Mouse (Mus musculus): ENCODE measurements at regions not wholly inside any gene's neighbourhood (a gene's known extent, or its start where the extent isn't known, plus 50 kb on each side); places are given as distances from the start of the nearest gene placed in this dataset.

- H3K27ac ChIP-seq, result no peak overlapping the region
- H3K27me3 ChIP-seq, result no peaks in the 10 kb centered on the region
- H3K9ac ChIP-seq, result no peak overlapping the region
- H3K4me1 ChIP-seq (replicated peaks), result 0 out of 2 replicates have a peak, but pooled peaks cover 5% of the 10 kb centered on the region
- H3K36me3 ChIP-seq, result no peaks in the 10 kb centered on the region
- H3K9me3 ChIP-seq, result no peaks in the 10 kb centered on the region
- no peak overlapping the region for H3K4me2 ChIP-seq
- WGBS, result 80% methylated on average over 14 of the region's 14 CpGs
- no peak for ATAC-seq (ENCODE audit: low FRiP score)
- no peak overlapping the region for H3K4me3 ChIP-seq
Observed at GRCm38 (mm10) chr13:69242544-69243296, 243.4 kb upstream of the Adcy2 start.

DNA sequence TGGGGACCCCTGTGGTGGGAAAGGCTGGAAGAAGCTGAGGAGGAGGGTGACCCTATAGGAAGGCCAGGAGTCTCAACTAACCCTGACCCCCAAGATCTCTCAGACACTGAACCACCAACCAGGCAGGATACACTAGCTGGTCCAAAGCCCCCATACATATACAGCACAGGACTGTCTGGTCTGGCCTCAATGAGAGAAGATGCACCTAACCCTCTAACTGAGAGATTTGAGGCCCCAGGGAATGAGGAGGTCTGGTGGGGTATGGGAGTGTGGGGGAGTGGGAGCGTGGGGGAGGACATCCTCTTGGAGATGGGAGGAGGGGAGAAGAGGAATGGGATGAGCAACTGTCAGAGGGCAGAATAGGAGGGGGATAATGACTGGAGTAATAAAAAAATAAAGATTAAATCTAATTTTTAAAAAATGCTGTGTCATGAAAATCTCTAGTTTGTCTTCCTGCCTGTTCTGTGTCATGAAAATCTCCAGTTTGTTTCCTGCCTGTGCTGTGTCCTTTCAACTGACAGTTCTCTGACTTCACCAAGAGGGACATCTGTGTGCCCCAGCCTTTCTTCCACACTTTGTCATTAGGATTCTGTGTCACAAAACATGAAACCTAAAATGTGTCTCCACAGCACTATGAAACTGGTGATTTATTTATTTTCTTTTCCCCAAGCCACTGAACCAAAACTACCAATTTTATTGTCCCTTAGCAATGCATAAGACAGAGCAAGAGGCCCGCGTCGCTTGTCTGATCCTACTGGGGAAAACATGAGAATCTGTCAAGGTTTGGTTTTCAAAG lies 251.2 kb upstream of the Adcy2 start:
- H3K9me3 ChIP-seq, result no peaks in the 10 kb centered on the region; the same call in 1 of the 2 replicates
- 79% methylated on average over 4 of the region's 4 CpGs for whole genome bisulfite sequencing
- peak overlapping the region; percentile 62; the same call in 1 of the 2 replicates for H3K27ac ChIP-seq
- no peak overlapping the region for H3K9ac ChIP-seq
- H3K4me3 ChIP-seq, result no peak overlapping the region
- H3K4me1 ChIP-seq (replicated peaks), result peaks cover 15% of the 10 kb centered on the region
- no peak for ATAC-seq (ENCODE audit: low FRiP score)
- H3K4me2 ChIP-seq, result no peak overlapping the region
- H3K27me3 ChIP-seq, result no peaks in the 10 kb centered on the region
- no peaks in the 10 kb centered on the region for H3K36me3 ChIP-seq

DNA sequence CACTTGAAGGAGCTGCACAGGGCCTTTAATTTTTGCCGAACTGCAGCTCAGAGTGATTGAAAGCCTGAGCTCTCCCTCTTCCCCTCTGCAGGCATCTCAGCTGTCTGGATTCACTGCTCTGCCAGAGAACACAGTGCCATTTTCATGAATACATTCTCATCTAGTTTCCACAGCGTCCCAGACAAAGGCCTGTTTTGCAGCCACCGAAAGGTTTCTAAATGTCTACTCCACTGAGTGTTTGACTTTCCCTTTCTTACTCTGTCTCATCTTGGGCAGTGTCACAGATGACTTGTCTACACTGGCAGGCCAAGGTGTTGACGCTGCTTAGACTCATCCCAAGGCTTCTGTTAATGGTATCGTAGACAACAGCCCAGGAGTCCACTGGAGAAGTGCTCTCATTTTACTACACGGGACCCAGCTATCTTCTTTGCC lies 251.8 kb upstream of the Adcy2 start:
- Histone ChIP-seq H3K36me3 (no peaks in the 10 kb centered on the region), H3K4me2 (no peak overlapping the region), H3K27ac (peak overlapping the region; percentile 62), H3K9ac (no peak overlapping the region), H3K4me3 (no peak overlapping the region), H3K4me1 (replicated peaks) (peaks cover 15% of the 10 kb centered on the region), H3K9me3 (peaks cover 3% of the 10 kb centered on the region), H3K27me3 (no peaks in the 10 kb centered on the region)
- ATAC-seq (ENCODE audit: low FRiP score), result no peak
- 64% methylated on average over 6 of the region's 6 CpGs for WGBS

GRCm38 (mm10) chr13:69252335-69252734 lies 253.0 kb upstream of the Adcy2 start:
- Histone ChIP-seq H3K36me3 (no peaks in the 10 kb centered on the region), H3K27me3 (no peaks in the 10 kb centered on the region), H3K27ac (peak overlapping the region; percentile 52), H3K9ac (no peak overlapping the region), H3K4me2 (no peak overlapping the region), H3K9me3 (peaks cover 3% of the 10 kb centered on the region), H3K4me3 (no peak overlapping the region), H3K4me1 (replicated peaks) (peaks cover 15% of the 10 kb centered on the region)
- ATAC-seq (ENCODE audit: low FRiP score), result peak; percentile 75
- WGBS, result 57% methylated on average over 10 of the region's 10 CpGs

DNA sequence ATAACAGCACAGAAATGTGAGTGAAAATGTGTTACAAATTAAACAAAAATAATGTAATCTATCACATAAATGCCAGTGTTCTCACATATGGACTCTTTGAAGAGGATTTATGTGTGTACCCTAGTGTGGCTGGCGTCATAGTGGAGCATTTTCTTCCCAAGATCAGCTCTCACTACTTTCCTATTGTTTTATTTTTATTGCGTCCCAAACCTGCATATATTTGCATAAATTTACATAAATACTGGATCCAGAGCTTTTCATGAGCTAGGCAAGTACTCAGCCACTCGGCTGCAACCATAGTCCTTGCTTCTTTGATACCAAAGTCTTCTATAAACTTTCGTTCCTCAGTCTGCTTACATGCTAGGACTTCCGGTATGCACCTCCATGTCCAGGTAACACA lies 261.1 kb upstream of the Adcy2 start:
- Histone ChIP-seq H3K9me3 (peaks cover 3% of the 10 kb centered on the region), H3K27ac (0 out of 2 replicates have a peak overlapping the region, but pooled peaks have one; percentile 23), H3K36me3 (no peaks in the 10 kb centered on the region), H3K4me3 (no peak overlapping the region), H3K27me3 (no peaks in the 10 kb centered on the region), H3K4me2 (no peak overlapping the region), H3K4me1 (replicated peaks) (peaks cover 14% of the 10 kb centered on the region), H3K9ac (no peak overlapping the region)
- peak; percentile 34; the same call in 1 of the 2 replicates for ATAC-seq (ENCODE audit: low FRiP score)
- WGBS, result 39% methylated on average over 5 of the region's 5 CpGs

- Histone ChIP-seq H3K4me2 (no peak overlapping the region), H3K27me3 (no peaks in the 10 kb centered on the region), H3K27ac (peak overlapping the region; percentile 23; the same call in 1 of the 2 replicates), H3K9me3 (peaks cover 1% of the 10 kb centered on the region; the same call in 1 of the 2 replicates), H3K9ac (no peak overlapping the region), H3K36me3 (no peaks in the 10 kb centered on the region), H3K4me1 (replicated peaks) (peaks cover 14% of the 10 kb centered on the region), H3K4me3 (no peak overlapping the region)
- ATAC-seq (ENCODE audit: low FRiP score), result no peak
- 37% methylated on average over 4 of the region's 4 CpGs for WGBS
Observed at GRCm38 (mm10) chr13:69260972-69261371, 261.6 kb upstream of the Adcy2 start.

DNA sequence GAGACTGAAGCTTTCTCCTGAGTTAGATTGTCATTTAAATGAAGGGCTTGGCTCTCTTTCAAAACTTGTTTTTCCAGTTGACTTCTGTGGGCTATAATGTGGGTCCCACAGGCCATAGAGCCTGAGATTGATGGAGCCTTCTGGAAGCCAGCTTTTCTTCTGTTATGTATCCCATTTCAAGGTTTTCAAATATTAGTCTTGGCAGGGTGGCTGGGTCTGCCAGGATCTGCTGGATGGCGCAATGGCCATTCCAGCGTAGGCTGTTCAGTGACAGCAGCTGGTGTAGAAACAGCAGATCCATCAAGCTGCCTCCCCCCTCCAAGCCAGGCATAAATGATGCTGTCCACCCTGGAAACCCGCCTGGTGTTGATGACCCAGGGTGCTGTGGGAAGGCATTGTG lies 264.4 kb upstream of the Adcy2 start:
- no peaks in the 10 kb centered on the region for H3K36me3 ChIP-seq
- ATAC-seq (ENCODE audit: low FRiP score), result peak; percentile 81
- H3K4me3 ChIP-seq, result no peak overlapping the region
- no peaks in the 10 kb centered on the region for H3K27me3 ChIP-seq
- no peak overlapping the region for H3K4me2 ChIP-seq
- no peak overlapping the region for H3K9ac ChIP-seq
- H3K9me3 ChIP-seq, result no peaks in the 10 kb centered on the region
- 49% methylated on average over 3 of the region's 3 CpGs for WGBS
- peaks cover 14% of the 10 kb centered on the region for H3K4me1 ChIP-seq (replicated peaks)
- 0 out of 2 replicates have a peak overlapping the region, but pooled peaks have one; percentile 18 for H3K27ac ChIP-seq

DNA sequence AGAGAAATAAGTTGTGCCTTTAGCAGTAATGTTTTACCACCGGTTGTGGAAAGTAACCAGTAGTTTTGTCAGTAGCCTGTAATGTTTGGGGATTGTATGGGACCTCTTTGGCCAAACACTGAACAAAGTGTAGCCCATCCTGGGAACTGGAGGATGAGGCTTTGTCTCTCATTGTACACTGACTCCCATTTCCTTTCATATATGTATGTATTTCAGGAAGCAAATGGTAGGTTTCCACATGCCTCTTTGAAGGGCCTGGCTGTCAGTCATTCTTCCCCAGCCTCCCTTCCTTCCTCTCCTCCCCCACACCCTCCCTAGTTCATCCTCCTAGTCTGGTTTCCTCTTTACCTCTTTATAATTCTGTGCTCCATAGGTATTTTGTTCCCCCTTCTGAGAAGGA lies 266.7 kb upstream of the Adcy2 start:
- Histone ChIP-seq H3K36me3 (no peaks in the 10 kb centered on the region), H3K4me3 (no peak overlapping the region), H3K27me3 (no peaks in the 10 kb centered on the region), H3K9ac (no peak overlapping the region), H3K4me2 (no peak overlapping the region), H3K27ac (no peak overlapping the region), H3K4me1 (replicated peaks) (peaks cover 8% of the 10 kb centered on the region), H3K9me3 (no peaks in the 10 kb centered on the region)
- 79% methylated on average over 1 of the region's 1 CpGs for WGBS
- ATAC-seq (ENCODE audit: low FRiP score), result no peak

DNA sequence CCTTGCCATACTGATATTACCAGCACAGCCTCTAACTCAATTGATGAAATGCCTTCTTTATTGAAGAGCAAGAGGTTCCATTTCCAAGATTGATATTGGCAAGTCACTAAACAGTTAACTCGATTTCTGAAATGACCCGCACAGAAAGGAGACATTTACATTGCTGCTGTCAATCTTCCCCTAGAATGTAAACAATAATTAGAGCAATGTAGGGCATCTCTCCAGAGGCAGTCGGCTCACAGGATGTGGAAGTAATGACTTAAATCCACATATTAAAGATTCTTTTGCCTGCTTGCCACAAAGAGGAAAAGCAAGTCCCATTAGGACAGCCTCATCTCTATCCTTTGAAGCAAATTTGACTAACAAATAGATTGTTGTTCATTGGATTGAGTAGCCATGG lies 261.0 kb upstream of the Nsun2 start:
- Histone ChIP-seq H3K4me2 (no peak overlapping the region), H3K27me3 (no peaks in the 10 kb centered on the region), H3K27ac (no peak overlapping the region), H3K9me3 (no peaks in the 10 kb centered on the region; the same call in 1 of the 2 replicates), H3K36me3 (no peaks in the 10 kb centered on the region), H3K4me1 (replicated peaks) (no peaks in the 10 kb centered on the region), H3K4me3 (no peak overlapping the region), H3K9ac (no peak overlapping the region)
- WGBS, result 41% methylated on average over 3 of the region's 3 CpGs
- no peak for ATAC-seq (ENCODE audit: low FRiP score)

GRCm38 (mm10) chr13:69279647-69280046 lies 253.9 kb upstream of the Nsun2 start:
- Histone ChIP-seq H3K27me3 (no peaks in the 10 kb centered on the region), H3K4me2 (no peak overlapping the region), H3K4me3 (no peak overlapping the region), H3K9me3 (no peaks in the 10 kb centered on the region; the same call in 1 of the 2 replicates), H3K36me3 (no peaks in the 10 kb centered on the region), H3K4me1 (replicated peaks) (no peaks in the 10 kb centered on the region; the same call in 1 of the 2 replicates), H3K9ac (no peak overlapping the region), H3K27ac (no peak overlapping the region)
- no peak for ATAC-seq (ENCODE audit: low FRiP score)
- 82% methylated on average over 8 of the region's 8 CpGs for WGBS

- ATAC-seq (ENCODE audit: low FRiP score), result no peak
- Histone ChIP-seq H3K9me3 (no peaks in the 10 kb centered on the region), H3K4me1 (replicated peaks) (no peaks in the 10 kb centered on the region), H3K36me3 (no peaks in the 10 kb centered on the region), H3K4me3 (no peak overlapping the region), H3K27ac (no peak overlapping the region), H3K9ac (no peak overlapping the region), H3K27me3 (no peaks in the 10 kb centered on the region), H3K4me2 (no peak overlapping the region)
- WGBS, result 94% methylated on average over 1 of the region's 1 CpGs
Observed at GRCm38 (mm10) chr13:69294483-69294882, 239.1 kb upstream of the Nsun2 start.

DNA sequence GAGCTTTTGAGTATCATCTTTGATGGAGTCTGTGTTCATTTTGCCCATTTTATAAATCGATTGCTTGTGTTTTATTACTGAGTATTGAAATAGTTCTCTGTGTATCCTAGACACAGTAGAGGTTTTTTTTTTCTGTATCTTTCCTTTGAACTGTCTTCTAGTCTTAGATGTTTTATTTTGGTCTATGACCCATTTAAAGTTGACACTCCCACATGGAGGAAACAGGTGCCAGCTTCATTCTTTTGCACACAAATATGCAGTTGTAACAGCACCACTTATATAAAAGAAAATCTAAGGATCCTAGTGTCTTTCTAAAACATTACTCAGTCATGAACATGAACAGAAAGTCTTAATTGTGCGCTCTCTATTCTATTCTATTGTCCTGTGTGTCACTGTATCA lies 230.2 kb upstream of the Nsun2 start:
- Histone ChIP-seq H3K9ac (no peak overlapping the region), H3K4me3 (no peak overlapping the region), H3K9me3 (no peaks in the 10 kb centered on the region), H3K27me3 (no peaks in the 10 kb centered on the region), H3K36me3 (no peaks in the 10 kb centered on the region), H3K4me1 (replicated peaks) (no peaks in the 10 kb centered on the region), H3K4me2 (no peak overlapping the region), H3K27ac (no peak overlapping the region)
- no peak for ATAC-seq (ENCODE audit: low FRiP score)
- WGBS, result 93% methylated on average over 2 of the region's 2 CpGs
